Mouse (Mus musculus) cortical plate, adult 2 months (tissue): ENCODE measurements around the gene Cuta. TPM values are rescaled to one million over a fixed set of nuclear protein-coding genes. Genes with fewer than 3 reads are reported as not detected.
"Not testable (repeated sequence)": the region's sequence is repeated elsewhere in the genome, so short reads cannot be mapped to it uniquely, and the experiment has no call there.

Source experiments
- H3K27ac ChIP-seq: fragments of 200-500 bp; 2 replicates; pipeline ENCODE4 v1.5.1; 2012; ENCODE audit warnings: low read length, control low read depth, inconsistent platforms; ENCODE audit not compliant: insufficient read depth
- H3K4me1 ChIP-seq: fragments of 200-500 bp; 2 replicates; pipeline ENCODE4 v1.6.1; 2011; ENCODE audit warnings: low read length; ENCODE audit not compliant: control insufficient read depth, insufficient read depth
- H3K4me3 ChIP-seq: fragments of 200-500 bp; 2 replicates; pipeline ENCODE4 v1.5.1; 2011; ENCODE audit warnings: mild to moderate bottlenecking, low read length, control low read depth; ENCODE audit not compliant: insufficient read depth
- CTCF ChIP-seq: fragments of 200-500 bp; IDR thresholded peaks from 2 replicates; pipeline ENCODE4 v1.5.1; 2011; ENCODE audit warnings: mild to moderate bottlenecking, control low read depth, low read length; ENCODE audit not compliant: insufficient read depth; ENCODE audit errors: extremely low read depth
- POLR2A ChIP-seq: fragments of 200-500 bp; IDR thresholded peaks from 2 replicates; pipeline ENCODE4 v1.6.1; 2011; ENCODE audit warnings: mild to moderate bottlenecking, low read length, control low read depth; ENCODE audit not compliant: insufficient read depth; ENCODE audit errors: extremely low read depth
- polyA plus RNA-seq: library from polyadenylated mRNA; depleted of rRNA; stranded (reverse); fragments of >200 nt; gene quantifications from 2 replicates; pipeline ENCODE4 v1.2.3, GENCODE M21; 2012

Gene Cuta
- polyA plus RNA-seq, 1 experiment = 139 TPM

DNA sequence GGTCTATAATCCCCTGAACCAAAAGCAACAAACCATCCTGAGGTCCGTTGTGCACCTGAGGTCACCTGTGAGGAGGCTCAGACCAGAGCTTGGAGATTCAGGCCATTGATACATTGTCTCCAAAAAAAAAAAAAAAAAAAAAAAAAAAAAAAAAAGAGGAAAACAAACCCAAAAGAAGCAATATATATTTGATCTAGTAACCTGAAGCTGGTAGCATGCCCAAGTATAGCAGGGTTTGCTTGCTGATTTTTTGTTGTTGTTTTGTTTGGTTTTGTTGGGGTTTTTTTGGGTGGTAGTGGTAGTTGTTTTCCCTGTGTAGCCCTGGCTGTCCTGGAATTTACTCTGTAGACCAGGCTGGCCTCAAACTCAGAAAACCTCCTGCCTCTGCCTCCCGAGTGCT, 21.0 kb downstream of the Cuta start:
- Histone ChIP-seq H3K27ac (no peak overlapping the region), H3K4me1 (no peaks in the 10 kb centered on the region; the same call in 1 of the 2 replicates), H3K4me3 (no peak overlapping the region)
- no peak for TF ChIP-seq CTCF

DNA sequence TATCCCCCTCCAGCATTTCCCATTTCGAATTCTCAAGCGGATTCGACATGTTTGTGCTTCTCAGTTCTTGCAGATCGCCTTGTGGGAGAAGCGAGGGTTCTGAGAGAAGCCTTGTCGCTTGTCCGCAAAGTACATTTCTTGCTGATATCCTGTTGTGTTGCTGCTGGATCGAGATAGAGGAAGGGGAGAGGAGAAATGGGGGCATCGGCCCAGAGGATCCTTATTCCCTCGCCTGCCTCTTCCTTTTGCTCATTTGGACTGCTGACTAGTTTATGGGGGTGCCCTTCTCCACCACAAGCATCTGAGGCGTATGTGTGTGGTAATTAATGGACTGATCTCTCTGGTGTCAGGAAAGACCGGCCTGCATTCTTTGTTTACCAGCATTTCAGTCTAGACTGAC, 21.8 kb downstream of the Cuta start:
- not testable (repeated sequence) for H3K27ac ChIP-seq, H3K4me1 ChIP-seq
- H3K4me3 ChIP-seq = peak overlapping the region; percentile 51

DNA sequence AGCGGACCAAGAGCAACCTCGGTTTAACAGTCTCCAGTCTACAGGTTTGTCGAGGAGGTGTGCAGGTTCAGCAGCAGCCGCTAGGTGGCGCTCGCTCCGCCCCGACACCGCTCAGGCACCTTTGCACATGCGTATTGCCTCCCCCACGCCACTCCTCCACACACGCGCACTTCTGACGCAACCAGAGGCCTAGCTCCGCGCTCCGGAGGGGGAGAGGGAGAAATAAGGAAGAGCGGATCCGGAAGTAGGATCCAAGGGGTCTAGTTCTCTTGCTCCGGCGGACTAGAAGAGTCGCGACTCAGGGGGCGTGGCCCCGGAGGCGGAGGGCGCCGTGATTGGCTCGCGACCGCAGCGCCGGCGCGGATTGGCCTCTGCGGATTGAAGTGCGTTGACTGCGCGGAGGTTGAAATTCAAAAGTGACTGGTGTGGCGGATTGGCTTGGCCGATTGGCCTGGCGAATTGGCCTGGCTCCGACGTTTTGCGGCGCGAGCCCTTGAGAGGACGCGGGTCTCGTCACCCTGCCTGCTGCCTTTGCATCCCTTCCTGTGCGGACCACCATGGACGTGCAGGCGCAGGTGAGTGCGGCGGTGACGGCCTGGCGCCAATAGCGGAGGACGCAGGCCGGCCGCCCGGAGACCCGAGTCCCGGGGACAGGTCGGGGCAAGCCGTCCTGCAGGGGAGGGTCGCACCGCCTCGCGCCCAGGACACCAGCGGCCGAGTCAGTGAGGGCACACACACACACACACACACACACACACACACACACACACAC, 22.5 kb downstream of the Cuta start, which contains the start of gene Kifc5b:
Gene Kifc5b (plus strand): TSS at position 381 of the 772 bp plus-strand sequence.
- H3K27ac ChIP-seq = no peak within 1 kb of the TSS
- TF ChIP-seq POLR2A (no peak), CTCF (peak; percentile 96)
- H3K4me3 ChIP-seq = peak within 1 kb of the TSS; percentile 51
- no peaks in the 10 kb centered on the region; the same call in 1 of the 2 replicates for H3K4me1 ChIP-seq

DNA sequence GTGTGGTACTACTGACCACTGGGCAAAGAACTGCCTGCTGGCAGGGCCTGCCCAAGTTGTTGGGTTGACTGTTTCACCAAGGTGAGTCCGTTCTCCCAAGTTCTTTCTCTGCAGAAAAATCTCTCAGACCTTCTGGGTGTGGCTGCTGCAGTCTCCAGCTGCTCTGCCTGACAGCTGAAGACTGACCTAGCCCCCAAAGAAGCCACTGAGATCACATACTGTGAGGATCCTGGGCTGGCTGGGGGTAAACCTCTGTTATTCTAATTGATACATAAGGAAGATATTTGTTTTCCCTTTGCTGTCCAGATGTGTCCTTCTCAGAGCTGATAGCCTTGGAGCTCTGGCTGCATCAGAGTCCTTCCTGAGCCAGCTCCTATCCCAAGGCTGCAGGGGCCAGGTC, 24.1 kb downstream of the Cuta start:
- TF ChIP-seq POLR2A = no peak
- no peak for TF ChIP-seq CTCF
- Histone ChIP-seq H3K4me1 (no peaks in the 10 kb centered on the region; the same call in 1 of the 2 replicates), H3K4me3 (no peak overlapping the region), H3K27ac (no peak overlapping the region)

DNA sequence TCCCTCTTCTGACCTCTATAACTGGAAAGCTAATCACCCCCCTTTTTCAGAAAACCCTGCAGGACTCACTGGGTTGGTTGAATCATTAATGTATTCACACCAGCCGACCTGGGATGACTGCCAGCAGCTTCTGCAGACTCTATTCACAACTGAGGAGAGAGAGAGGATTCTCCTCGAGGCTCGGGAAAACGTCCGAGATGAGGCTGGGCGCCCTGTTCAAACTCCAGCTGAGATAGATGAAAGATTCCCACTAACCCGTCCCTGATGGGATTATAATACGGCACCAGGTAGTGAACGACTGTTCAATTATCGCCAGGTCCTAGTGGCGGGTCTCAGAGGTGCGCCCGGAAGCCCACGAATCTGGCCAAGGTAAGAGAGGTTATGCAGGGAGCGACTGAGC, 31.9 kb downstream of the Cuta start:
- H3K27ac ChIP-seq, H3K4me3 ChIP-seq: not testable (repeated sequence)

DNA sequence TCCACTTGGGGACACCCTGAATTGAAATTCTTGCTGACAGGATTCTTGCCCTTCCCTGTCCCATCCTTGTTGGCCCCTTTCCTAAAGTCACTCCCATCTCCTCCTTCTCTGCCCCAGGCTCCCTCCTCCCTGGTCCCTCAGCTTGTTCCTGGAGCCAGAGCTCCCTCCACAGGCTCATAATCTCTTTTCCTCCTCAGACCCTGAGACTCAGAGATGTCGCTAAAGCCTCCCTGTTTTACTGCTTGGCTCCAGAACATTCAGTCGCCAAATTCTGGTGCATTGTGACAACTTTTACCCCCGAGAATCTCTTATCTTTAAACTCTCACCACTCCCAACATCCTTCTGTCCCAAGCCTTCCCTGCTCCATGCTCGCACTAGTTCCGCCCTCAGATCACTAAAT, 35.0 kb downstream of the Cuta start:
- TF ChIP-seq POLR2A = no peak
- peak; percentile 19; the same call in 1 of the 2 replicates for TF ChIP-seq CTCF
- Histone ChIP-seq H3K4me3 (no peak overlapping the region), H3K27ac (no peak overlapping the region), H3K4me1 (no peaks in the 10 kb centered on the region)

More for the DNA sequence above, 31.9 kb downstream of the Cuta start:
- H3K4me1 ChIP-seq = not testable (repeated sequence)

DNA sequence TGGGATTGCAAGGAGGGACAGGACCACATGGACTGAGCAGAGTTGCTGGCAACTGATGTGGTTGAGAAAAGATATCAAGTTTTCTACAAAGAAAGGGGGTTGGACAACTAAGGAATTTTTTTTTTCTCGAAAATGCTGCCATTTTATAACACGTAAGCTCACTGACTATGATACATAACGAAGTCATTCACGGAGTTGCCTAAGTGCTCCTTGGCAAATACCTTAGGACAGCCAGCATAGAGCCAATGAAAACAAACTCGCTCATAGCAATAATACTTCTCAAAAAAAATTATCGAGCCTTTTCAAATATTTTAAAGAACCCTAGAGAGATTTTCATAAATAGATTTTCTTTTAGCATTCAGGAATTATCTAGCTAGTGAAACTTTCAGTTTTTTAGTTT, 38.5 kb downstream of the Cuta start:
- TF ChIP-seq CTCF = no peak
- no peak for TF ChIP-seq POLR2A
- no peak overlapping the region for H3K4me3 ChIP-seq
- H3K27ac ChIP-seq = no peak overlapping the region
- H3K4me1 ChIP-seq = no peaks in the 10 kb centered on the region

DNA sequence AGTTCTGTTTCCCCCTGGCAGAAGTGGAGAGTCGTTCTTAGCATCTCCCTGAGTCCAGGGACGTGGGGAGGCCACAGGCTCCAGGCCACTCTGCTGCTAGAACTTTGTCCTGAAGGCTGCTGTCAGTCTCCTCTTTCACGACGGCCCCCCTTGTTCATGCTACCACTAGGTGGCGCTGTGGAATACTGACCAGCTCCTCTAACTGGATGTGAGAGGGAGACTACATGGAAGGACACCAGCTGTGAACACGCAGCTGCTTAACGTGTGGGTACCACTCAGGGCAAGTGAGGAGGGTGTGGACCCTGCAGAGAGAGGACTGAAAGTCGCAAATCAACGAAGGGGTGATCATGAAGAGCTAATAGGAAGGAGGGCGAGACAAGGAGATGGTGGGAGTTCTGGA, 43.8 kb downstream of the Cuta start:
- TF ChIP-seq CTCF (peak; percentile 77), POLR2A (no peak)
- no peak overlapping the region for H3K4me3 ChIP-seq

DNA sequence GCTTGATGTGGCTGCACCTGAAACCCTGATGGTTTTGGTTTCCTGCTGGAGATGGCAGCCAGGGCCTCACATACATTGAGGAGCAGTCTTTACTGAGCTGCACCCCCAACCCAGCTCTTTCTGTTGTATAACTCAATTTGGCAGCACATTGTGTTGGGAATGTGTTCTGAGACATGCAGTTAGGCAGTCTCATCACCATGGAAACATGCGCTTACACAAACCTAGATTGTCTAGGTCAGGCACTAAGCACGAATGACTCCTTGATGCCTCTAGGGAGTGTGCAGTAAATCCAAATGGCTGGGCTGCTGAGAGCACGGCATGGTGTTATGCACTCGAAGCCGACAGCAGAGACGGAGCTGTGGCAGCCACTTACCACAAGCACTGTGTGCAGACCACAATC, 45.0 kb downstream of the Cuta start:
- Histone ChIP-seq H3K4me3 (no peak overlapping the region), H3K4me1 (peaks cover 13% of the 10 kb centered on the region), H3K27ac (peak overlapping the region; percentile 63)
- no peak for TF ChIP-seq POLR2A
- no peak for TF ChIP-seq CTCF

More for the DNA sequence above, 43.8 kb downstream of the Cuta start:
- peaks cover 13% of the 10 kb centered on the region for H3K4me1 ChIP-seq
- no peak overlapping the region for H3K27ac ChIP-seq

DNA sequence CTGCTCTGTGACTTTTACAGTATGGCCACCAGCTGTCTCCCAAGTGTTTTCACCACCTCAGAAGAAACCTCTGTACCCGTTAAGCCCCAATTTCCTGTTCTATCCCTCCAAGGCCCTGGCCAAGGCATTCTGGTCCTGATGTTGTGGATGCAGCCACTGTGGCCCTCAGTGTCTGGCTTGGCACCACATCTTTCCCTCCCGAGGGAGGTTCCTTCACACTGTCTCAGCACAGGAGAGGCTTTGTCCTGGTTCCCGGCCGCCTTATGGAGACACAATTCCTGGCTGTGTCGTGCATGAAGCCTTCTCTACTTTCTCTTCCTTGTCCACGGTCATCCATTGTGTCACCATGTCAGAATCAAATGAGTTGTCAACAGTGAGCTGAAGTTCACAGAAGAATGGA, 45.9 kb downstream of the Cuta start:
- Histone ChIP-seq H3K4me3 (no peak overlapping the region), H3K4me1 (peaks cover 13% of the 10 kb centered on the region), H3K27ac (peak overlapping the region; percentile 63; the same call in 1 of the 2 replicates)
- TF ChIP-seq CTCF = no peak
- TF ChIP-seq POLR2A = no peak
